Mouse (Mus musculus) embryonic facial prominence, embryonic 14.5 days (tissue): ENCODE measurements around the gene Ptprn2. TPM values are rescaled to one million over a fixed set of nuclear protein-coding genes. Genes with fewer than 3 reads are reported as not detected.

Experiments used
- ATAC-seq: fragments of 200-750 bp; cut with Nextera tagmentation; 2 replicates; pipeline ENCODE4 v1.8.0; 2017; ENCODE audit warnings: low read depth, moderate number of reproducible peaks, moderate TSS enrichment
- DNase-seq: peaks from one replicate; pipeline ENCODE4 v3.0.0-alpha.2; 2015; ENCODE audit warnings: low spot score
- H3K27ac ChIP-seq: fragments of 300-500 bp; sonication (generic); replicated peaks from 2 replicates; pipeline ENCODE4 v1.5.1; 2014; ENCODE audit warnings: low read depth, mild to moderate bottlenecking, low read length, moderate library complexity
- H3K27me3 ChIP-seq: fragments of 300-500 bp; sonication (generic); replicated peaks from 2 replicates; pipeline ENCODE4 v1.6.1; 2014; ENCODE audit warnings: low read length; ENCODE audit not compliant: control insufficient read depth, insufficient read depth
- H3K36me3 ChIP-seq: fragments of 300-500 bp; sonication (generic); 2 replicates; pipeline ENCODE4 v1.6.1; 2014; ENCODE audit warnings: low read length, mixed read lengths; ENCODE audit not compliant: control insufficient read depth, insufficient read depth
- H3K4me1 ChIP-seq: fragments of 300-500 bp; sonication (generic); 2 replicates; pipeline ENCODE4 v1.6.1; 2014; ENCODE audit warnings: antibody characterized with exemption, low read length; ENCODE audit not compliant: control insufficient read depth, insufficient read depth
- H3K4me2 ChIP-seq: fragments of 300-500 bp; sonication (generic); 2 replicates; pipeline ENCODE4 v1.6.1; 2014; ENCODE audit warnings: low read depth, mild to moderate bottlenecking, low read length, moderate library complexity, mixed read lengths
- H3K4me3 ChIP-seq: fragments of 300-500 bp; sonication (generic); 2 replicates; pipeline ENCODE4 v1.5.1; 2014; ENCODE audit warnings: low read depth, mild to moderate bottlenecking, low read length
- H3K9ac ChIP-seq: fragments of 300-500 bp; sonication (generic); 2 replicates; pipeline ENCODE4 v1.6.1; 2014; ENCODE audit warnings: low read depth, mild to moderate bottlenecking, low read length, moderate library complexity, mixed read lengths
- H3K9me3 ChIP-seq: fragments of 300-500 bp; sonication (generic); 2 replicates; pipeline ENCODE4 v1.6.1; 2016; ENCODE audit warnings: low read length; ENCODE audit not compliant: control insufficient read depth
- WGBS: fragments of 180-500 bp; shearing (Covaris S2); extraction: QIAGEN DNeasy Blood & Tissue Kit; methylation state at CpG from one replicate; pipeline ENCODE4 v1.1.7; 2014; 5-methylcytosine and 5-hydroxymethylcytosine counted together
- polyA plus RNA-seq: library from polyadenylated mRNA; unstranded; fragments of >200 nt; fragmentation: Nextera tagmentation; extraction: Ambion mirVana; gene quantifications from 2 replicates; pipeline ENCODE4 v1.2.1, GENCODE M21; 2014

Gene Ptprn2
- polyA plus RNA-seq, 1 experiment from 2014 or later: 0.65 TPM

DNA sequence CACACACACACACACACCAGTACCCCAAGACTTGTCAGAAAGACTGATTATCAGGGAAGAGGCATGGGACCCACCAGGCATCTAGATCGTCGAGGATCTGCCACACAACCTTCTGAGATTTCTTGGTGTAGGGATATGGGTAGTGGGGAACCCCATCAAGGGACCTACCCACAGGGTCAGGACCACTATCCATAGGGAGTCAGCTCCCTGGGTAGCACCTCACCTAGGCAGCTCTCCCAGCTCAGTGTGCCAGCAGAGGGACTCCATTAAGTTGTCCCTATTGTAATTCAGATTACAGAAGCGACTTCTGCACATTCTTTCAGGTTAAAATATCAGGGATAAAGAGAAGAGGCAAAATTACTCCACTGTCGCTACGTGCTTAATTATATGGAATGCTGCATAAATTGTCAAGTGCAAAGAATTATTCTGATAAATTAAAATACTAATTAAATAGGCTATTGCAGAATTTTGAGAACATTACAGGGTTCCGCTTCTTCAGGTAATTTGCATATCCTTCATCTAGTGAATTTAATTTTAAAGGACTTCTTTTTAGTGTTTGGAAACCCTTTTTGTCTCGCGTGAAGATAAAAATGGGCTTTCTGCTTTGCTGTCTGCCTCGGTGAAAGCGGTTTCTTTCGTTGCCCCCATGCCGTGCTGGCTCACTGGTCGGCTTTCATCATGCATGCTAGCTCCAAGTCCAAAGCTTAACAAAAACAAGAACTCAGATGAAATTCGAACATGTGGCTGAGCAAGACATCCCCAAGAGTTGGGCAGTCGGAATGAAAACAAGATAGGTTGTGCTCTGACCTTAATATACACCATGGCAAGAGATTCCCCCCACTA, 531.5 kb downstream of the Ptprn2 start:
- no peaks in the 10 kb centered on the region for H3K4me1 ChIP-seq
- H3K36me3 ChIP-seq: no peaks in the 10 kb centered on the region
- no peak overlapping the region for H3K27ac ChIP-seq
- ATAC-seq: no peak
- H3K4me3 ChIP-seq: no peak overlapping the region
- DNase-seq: no peak
- no peaks in the 10 kb centered on the region for H3K9me3 ChIP-seq
- no peak overlapping the region for H3K9ac ChIP-seq
- 63% methylated on average over 15 of the region's 15 CpGs for WGBS
- H3K27me3 ChIP-seq: no peaks in the 10 kb centered on the region
- no peak overlapping the region for H3K4me2 ChIP-seq

DNA sequence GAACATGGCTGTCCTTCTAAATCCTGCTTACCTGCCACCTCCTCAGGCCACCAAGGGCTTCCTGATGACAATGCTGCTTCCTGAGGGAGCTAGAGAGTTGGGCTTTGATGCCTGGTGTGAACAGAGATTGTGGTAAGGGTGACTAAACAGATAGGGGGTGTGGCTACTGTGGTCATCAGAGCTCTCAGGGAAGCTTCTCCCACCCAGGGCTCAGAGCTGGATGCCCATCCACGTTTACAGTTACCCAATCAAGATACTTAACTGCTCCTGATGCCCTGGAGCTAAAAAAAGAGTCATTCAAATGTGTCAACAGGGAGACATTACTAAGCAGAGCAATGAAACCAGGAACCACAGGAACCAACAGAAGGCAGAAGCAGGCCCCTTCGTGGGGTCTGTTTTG, 532.4 kb downstream of the Ptprn2 start:
- H3K9ac ChIP-seq: no peak overlapping the region
- 14% methylated on average over 2 of the region's 2 CpGs for WGBS
- no peak for DNase-seq
- H3K27me3 ChIP-seq: no peaks in the 10 kb centered on the region
- no peaks in the 10 kb centered on the region for H3K36me3 ChIP-seq
- H3K9me3 ChIP-seq: no peaks in the 10 kb centered on the region
- no peak overlapping the region for H3K27ac ChIP-seq
- no peaks in the 10 kb centered on the region for H3K4me1 ChIP-seq
- no peak overlapping the region for H3K4me2 ChIP-seq
- ATAC-seq: no peak
- H3K4me3 ChIP-seq: no peak overlapping the region

DNA sequence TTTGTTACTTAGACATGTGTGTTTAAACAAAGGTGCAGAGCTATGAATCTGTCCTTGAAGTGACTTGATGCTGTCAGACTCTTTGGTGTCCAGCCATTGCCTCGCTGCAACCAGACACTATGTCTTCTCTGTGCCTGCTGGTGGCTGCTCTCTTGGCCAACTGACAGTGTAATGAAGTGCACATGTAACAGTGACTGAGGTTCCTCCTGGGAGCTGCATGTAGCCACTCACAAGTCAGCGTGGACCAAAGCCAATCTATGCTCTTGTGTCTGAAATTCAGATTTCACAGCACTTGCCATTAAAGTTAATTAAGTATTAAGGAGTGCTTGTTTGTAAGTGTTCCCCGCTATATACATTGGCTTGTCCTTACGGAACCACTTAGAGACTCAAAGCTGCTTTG, 537.7 kb downstream of the Ptprn2 start:
- Histone ChIP-seq H3K27me3 (no peaks in the 10 kb centered on the region), H3K27ac (no peak overlapping the region), H3K9ac (no peak overlapping the region), H3K9me3 (no peaks in the 10 kb centered on the region), H3K36me3 (no peaks in the 10 kb centered on the region), H3K4me1 (no peaks in the 10 kb centered on the region), H3K4me3 (no peak overlapping the region), H3K4me2 (no peak overlapping the region)
- DNase-seq (peak; percentile 15), ATAC-seq (no peak)
- WGBS: 59% methylated on average over 4 of the region's 4 CpGs

GRCm38 (mm10) chr12:117024916-117025315, 539.4 kb downstream of the Ptprn2 start:
- WGBS: 74% methylated on average over 4 of the region's 4 CpGs
- Histone ChIP-seq H3K4me2 (no peak overlapping the region), H3K36me3 (no peaks in the 10 kb centered on the region), H3K27ac (no peak overlapping the region), H3K4me3 (no peak overlapping the region), H3K4me1 (no peaks in the 10 kb centered on the region), H3K27me3 (no peaks in the 10 kb centered on the region), H3K9ac (no peak overlapping the region), H3K9me3 (no peaks in the 10 kb centered on the region)
- ATAC-seq: no peak
- DNase-seq: no peak

- Histone ChIP-seq H3K4me3 (no peak overlapping the region), H3K9me3 (no peaks in the 10 kb centered on the region), H3K27ac (no peak overlapping the region), H3K27me3 (no peaks in the 10 kb centered on the region), H3K36me3 (no peaks in the 10 kb centered on the region), H3K9ac (no peak overlapping the region), H3K4me2 (no peak overlapping the region), H3K4me1 (no peaks in the 10 kb centered on the region)
- DNase-seq: no peak
- no peak for ATAC-seq
Observed at GRCm38 (mm10) chr12:117025676-117026075, 540.2 kb downstream of the Ptprn2 start.

- Histone ChIP-seq H3K27me3 (no peaks in the 10 kb centered on the region), H3K4me3 (no peak overlapping the region), H3K4me2 (no peak overlapping the region), H3K4me1 (no peaks in the 10 kb centered on the region), H3K36me3 (no peaks in the 10 kb centered on the region), H3K27ac (no peak overlapping the region), H3K9me3 (no peaks in the 10 kb centered on the region), H3K9ac (no peak overlapping the region)
- 89% methylated on average over 6 of the region's 6 CpGs for WGBS
- DNase-seq (no peak), ATAC-seq (no peak)
Observed at GRCm38 (mm10) chr12:117027351-117027750, 541.8 kb downstream of the Ptprn2 start.

DNA sequence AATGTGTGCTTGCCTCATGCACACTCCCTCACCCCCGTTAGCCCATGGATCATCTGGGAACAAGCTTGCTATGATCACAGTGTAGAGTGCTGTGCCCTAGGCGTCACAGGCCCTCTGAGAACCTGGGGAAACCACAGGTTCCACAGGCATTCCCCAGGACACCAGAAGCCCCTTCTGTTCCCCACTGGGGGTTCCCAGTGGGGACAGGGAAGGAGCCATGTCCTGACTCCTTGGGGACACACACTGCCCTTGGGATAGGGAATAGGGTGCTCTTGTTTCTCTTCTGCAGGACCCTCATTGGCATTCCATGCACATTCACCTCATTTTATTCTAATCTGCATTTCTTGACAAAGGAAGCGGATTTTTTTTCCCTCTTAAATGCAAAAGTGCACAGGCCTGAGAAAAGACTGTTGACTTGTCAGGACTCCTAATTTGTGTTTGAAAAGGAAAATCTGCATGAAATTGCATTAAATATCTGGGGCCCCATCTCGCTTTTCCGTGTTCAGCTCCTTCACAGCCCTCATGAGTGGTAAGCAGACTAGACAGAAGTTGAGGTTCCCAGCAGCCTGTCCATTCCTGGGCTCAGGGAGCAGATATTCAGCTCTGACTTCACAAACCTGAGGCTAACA, 542.9 kb downstream of the Ptprn2 start:
- H3K36me3 ChIP-seq: no peaks in the 10 kb centered on the region
- H3K4me3 ChIP-seq: no peak overlapping the region
- H3K9me3 ChIP-seq: no peaks in the 10 kb centered on the region
- no peak for ATAC-seq
- H3K9ac ChIP-seq: no peak overlapping the region
- no peaks in the 10 kb centered on the region for H3K4me1 ChIP-seq
- H3K27me3 ChIP-seq: no peaks in the 10 kb centered on the region
- no peak for DNase-seq
- no peak overlapping the region for H3K4me2 ChIP-seq
- 54% methylated on average over 5 of the region's 5 CpGs for WGBS
- H3K27ac ChIP-seq: no peak overlapping the region

GRCm38 (mm10) chr12:117033172-117033571, 547.7 kb downstream of the Ptprn2 start:
- no peak overlapping the region for H3K4me2 ChIP-seq
- DNase-seq (no peak), ATAC-seq (no peak)
- H3K4me3 ChIP-seq: no peak overlapping the region
- H3K27ac ChIP-seq: no peak overlapping the region
- H3K9ac ChIP-seq: no peak overlapping the region
- 81% methylated on average over 1 of the region's 1 CpGs for WGBS
- no peaks in the 10 kb centered on the region for H3K27me3 ChIP-seq
- H3K4me1 ChIP-seq: no peaks in the 10 kb centered on the region
- H3K9me3 ChIP-seq: no peaks in the 10 kb centered on the region
- no peaks in the 10 kb centered on the region for H3K36me3 ChIP-seq

DNA sequence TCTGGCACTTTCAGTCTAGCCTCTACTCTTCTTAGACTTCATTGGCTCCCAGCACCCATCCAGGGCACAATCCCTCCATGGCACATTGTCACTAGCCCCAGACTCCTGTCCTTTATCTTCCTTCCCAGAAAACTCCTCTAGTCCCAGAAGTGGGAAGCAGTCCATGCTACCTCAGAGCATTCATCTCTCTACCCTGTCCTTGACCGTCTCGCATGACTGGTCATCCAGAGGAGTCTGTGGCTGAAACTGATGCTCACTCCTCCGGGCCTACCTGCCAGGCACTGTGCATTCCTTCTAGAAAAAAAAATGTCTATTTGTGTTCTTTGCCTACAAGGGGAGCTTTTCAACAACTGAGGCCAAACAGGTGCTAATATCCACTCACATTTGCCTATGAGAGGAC, 549.0 kb downstream of the Ptprn2 start:
- Histone ChIP-seq H3K27ac (no peak overlapping the region), H3K36me3 (no peaks in the 10 kb centered on the region), H3K4me3 (no peak overlapping the region), H3K4me2 (no peak overlapping the region), H3K9ac (no peak overlapping the region), H3K27me3 (no peaks in the 10 kb centered on the region), H3K4me1 (no peaks in the 10 kb centered on the region), H3K9me3 (no peaks in the 10 kb centered on the region)
- DNase-seq: no peak
- no peak for ATAC-seq
- 83% methylated on average over 3 of the region's 3 CpGs for WGBS
